Mouse (Mus musculus) brown adipose tissue, adult 24 weeks (tissue): ENCODE results near the gene Cnga3. TPM values are rescaled to one million over a fixed set of nuclear protein-coding genes. Genes with fewer than 3 reads are reported as not detected.

ENCODE experiments used
- H3K27ac ChIP-seq: fragments of 200-500 bp; replicated peaks from 2 replicates; pipeline ENCODE4 v1.5.1; 2012; ENCODE audit warnings: low read depth, mild to moderate bottlenecking, low read length
- H3K4me1 ChIP-seq: fragments of 200-500 bp; 2 replicates; pipeline ENCODE4 v1.6.1; 2012; ENCODE audit warnings: low read length, mixed read lengths; ENCODE audit not compliant: control insufficient read depth, insufficient read depth, insufficient read length
- H3K4me3 ChIP-seq: fragments of 200-500 bp; 2 replicates; pipeline ENCODE4 v1.5.1; 2012; ENCODE audit warnings: low read depth, mild to moderate bottlenecking, low read length, moderate library complexity; ENCODE audit not compliant: insufficient read depth
- polyA plus RNA-seq: library from polyadenylated mRNA; stranded (reverse); fragments of >200 nt; gene quantifications from 2 replicates; pipeline ENCODE4 v1.2.4, GENCODE M21; 2012; ENCODE audit not compliant: missing spikeins, insufficient read depth, insufficient read length

The Cnga3 gene
- polyA plus RNA-seq, 1 experiment, result 0.79 TPM

DNA sequence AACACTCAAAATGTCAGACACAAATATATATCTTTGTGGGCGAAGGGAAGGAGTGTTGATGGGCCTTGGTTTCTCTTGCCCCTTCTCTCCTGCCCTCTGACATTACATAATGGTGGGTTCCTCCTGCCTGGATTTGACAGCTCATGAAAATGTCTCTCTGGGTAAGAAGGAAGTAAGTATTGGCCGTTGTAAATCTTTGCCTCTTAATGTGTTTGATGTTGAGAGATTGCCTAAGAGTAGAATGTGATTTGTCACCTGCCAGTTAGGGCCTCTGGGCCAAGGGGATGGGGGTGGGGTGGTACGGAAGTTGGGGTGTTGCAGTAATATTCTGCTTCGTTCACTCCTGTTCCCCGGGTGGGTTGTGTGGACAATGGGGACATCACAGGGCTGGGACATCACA, 86.4 kb downstream of the Cnga3 start:
- peak overlapping the region; percentile 19; the same call in 1 of the 2 replicates for H3K27ac ChIP-seq
- H3K4me3 ChIP-seq, result peak overlapping the region; percentile 90
- peaks cover 7% of the 10 kb centered on the region; the same call in 1 of the 2 replicates for H3K4me1 ChIP-seq

DNA sequence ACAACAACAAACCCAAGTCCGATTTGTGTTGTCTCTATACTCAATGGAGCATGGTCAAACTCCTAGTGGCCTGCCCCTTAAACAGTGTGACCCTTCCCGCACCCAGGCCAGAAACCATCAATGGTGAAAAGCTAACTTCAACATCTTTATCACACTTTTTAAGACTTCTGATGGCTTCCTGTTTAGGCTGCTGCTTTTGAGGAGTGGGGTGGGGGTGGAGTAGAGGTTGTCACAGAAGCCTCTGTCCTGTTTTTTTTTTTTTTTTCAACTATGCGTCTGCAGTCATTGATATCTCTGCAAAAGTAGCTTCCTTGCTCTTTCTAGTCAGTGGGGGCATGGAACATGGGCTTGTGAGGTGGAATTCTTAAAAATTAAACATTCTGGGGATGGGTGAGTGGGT, 88.6 kb downstream of the Cnga3 start:
- H3K4me1 ChIP-seq, result peaks cover 18% of the 10 kb centered on the region; the same call in 1 of the 2 replicates
- H3K4me3 ChIP-seq, result no peak overlapping the region
- no peak overlapping the region for H3K27ac ChIP-seq

GRCm38 (mm10) chr1:37305691-37306287, 91.6 kb downstream of the Cnga3 start:
- peaks cover 14% of the 10 kb centered on the region; the same call in 1 of the 2 replicates for H3K4me1 ChIP-seq
- H3K4me3 ChIP-seq, result no peak overlapping the region
- no peak overlapping the region for H3K27ac ChIP-seq

GRCm38 (mm10) chr1:37307586-37307985, 93.4 kb downstream of the Cnga3 start:
- no peak overlapping the region for H3K4me3 ChIP-seq
- H3K27ac ChIP-seq, result no peak overlapping the region
- peaks cover 14% of the 10 kb centered on the region; the same call in 1 of the 2 replicates for H3K4me1 ChIP-seq

- Histone ChIP-seq H3K4me1 (peaks cover 17% of the 10 kb centered on the region; the same call in 1 of the 2 replicates), H3K4me3 (no peak overlapping the region), H3K27ac (no peak overlapping the region)
Observed at GRCm38 (mm10) chr1:37308021-37308742, 93.9 kb downstream of the Cnga3 start.

DNA sequence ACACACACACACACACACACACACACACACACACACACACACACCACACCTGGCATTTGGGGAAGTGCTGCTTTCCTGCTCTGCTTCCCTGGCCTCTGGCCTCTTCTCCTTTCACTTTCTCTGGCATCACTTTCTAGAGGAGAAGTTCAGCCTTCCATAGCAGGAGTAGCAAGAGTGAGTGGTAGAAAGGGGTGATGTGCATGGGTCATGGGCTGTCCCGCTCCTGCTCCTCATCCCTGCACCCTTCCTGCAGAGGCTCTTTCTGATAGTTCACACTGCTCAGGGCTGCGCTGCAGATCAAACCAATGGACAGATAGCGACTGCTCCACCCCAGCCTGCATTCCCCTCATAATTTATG, 94.5 kb downstream of the Cnga3 start:
- H3K27ac ChIP-seq, result no peak overlapping the region
- peaks cover 17% of the 10 kb centered on the region; the same call in 1 of the 2 replicates for H3K4me1 ChIP-seq
- H3K4me3 ChIP-seq, result no peak overlapping the region

DNA sequence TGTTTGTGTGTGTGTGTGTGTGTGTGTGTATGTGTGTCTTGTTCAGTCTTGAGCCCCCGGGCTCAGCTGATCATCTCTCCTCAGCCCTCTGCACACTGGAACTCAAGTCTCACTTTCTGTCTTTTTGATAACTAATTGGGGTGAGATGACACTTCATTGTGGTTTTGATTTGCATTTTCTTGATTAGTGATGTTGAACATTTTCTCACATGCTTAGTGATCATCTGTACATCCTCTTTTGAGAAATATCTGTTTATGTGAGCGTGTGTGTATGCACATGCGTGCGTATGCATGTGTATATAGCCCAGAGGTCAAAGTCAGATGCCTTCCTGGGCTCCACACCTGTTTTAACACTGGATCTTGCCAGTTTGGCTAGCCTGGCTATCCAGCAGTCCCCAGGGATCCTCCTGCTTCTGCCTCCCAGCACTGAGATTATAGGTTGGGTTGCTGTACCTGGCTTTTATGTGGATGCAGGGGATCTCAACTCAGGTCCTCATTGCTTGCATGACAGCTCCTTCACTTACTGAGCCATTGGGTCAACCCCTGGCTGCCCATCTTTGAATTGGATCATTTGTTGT, 95.8 kb downstream of the Cnga3 start:
- Histone ChIP-seq H3K4me1 (peaks cover 17% of the 10 kb centered on the region; the same call in 1 of the 2 replicates), H3K27ac (no peak overlapping the region), H3K4me3 (no peak overlapping the region)

Other genes with a start within 250 kb of the Cnga3 start
- gene Vwa3b, start 187.8 kb upstream of the Cnga3 start, polyA plus RNA-seq, result not detected in 2 replicates
- gene Inpp4a, start 85.4 kb downstream of the Cnga3 start, polyA plus RNA-seq, result 5.4 and 6.7 TPM in 2 replicates
- gene Coa5, start 215.7 kb downstream of the Cnga3 start, polyA plus RNA-seq, result 151 and 222 TPM in 2 replicates
- 44.5 and 47.5 TPM in 2 replicates for gene Unc50, start 215.7 kb downstream of the Cnga3 start, polyA plus RNA-seq